Mouse (Mus musculus) layer of hippocampus, adult 2 months (tissue): ENCODE results near the gene Nr1h4. TPM values are rescaled to one million over a fixed set of nuclear protein-coding genes. Genes with fewer than 3 reads are reported as not detected.

ENCODE experiments used
- DNase-seq, 2 experiments: peaks; one replicate each; pipeline ENCODE4 v3.0.0; 2022; ENCODE audit warnings: low spot score in 2 of 2
- H3K27ac ChIP-seq: fragments of 200-600 bp; 2 replicates; pipeline ENCODE4 v1.8.1; 2022
- H3K4me3 ChIP-seq: fragments of 200-600 bp; 2 replicates; pipeline ENCODE4 v1.8.1; 2022; ENCODE audit warnings: mild to moderate bottlenecking
- CTCF ChIP-seq: fragments of 200-600 bp; conservative IDR thresholded peaks from 2 replicates; pipeline ENCODE4 v1.8.1; 2022; ENCODE audit warnings: antibody characterized with exemption, mild to moderate bottlenecking, moderate library complexity
- total RNA-seq, 2 experiments: library from RNA; stranded (reverse); gene quantifications; 2 replicates each; pipeline ENCODE4 v1.2.3; 2021

Gene Nr1h4
- total RNA-seq, 2 experiments from 2014 or later: 0.25 TPM; not detected in 1

DNA sequence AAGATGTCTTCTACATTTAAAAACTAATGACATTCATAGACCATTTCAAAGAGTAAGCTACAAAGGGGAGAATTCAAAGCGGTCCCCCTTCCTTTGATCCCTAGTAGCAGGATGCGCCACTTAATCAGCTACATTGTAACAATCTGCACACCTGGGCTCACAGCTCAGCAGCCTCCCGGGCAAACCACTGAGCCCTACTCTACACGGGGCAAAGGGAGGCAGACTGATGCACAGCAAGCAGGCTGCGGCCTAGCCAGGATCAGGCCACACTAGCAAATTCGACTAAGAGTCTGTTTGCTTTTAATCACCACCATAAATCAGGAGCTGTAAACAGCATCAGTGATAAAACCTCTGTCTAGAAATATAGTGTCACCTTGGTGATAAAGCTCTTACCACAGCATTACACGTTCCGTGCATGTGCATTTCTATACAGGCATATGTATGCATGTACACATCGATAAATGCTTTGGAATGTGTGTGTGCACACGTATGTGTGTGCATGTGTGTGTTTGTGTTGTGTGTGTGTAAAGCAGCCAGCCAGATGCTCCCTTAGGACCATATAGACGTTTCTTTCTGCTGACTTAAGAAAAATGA lies 108.5 kb downstream of the Nr1h4 start:
- no peak for TF ChIP-seq CTCF
- no peak for DNase-seq
- no peak overlapping the region for H3K4me3 ChIP-seq
- H3K27ac ChIP-seq: no peak overlapping the region

DNA sequence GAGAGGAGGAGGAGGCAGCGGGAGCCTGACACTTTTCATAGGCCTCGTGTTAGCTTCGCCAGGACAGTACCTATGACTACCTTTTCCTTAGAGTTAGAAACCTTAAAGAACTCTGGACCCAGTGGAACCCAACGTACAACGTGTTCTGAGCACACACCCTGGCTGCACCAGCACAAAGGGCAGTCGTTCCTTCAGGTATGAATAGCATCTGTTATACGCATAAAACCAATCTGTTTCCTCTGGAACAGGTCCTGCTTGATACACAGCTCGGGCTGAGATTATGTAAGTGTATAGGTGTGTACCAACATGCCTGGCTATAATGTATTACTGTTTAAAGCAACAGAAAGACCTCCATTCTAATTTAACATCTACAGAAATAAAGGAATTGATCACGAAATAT lies 109.2 kb downstream of the Nr1h4 start:
- H3K4me3 ChIP-seq: no peak overlapping the region
- no peak overlapping the region for H3K27ac ChIP-seq
- no peak for TF ChIP-seq CTCF
- DNase-seq: no peak

DNA sequence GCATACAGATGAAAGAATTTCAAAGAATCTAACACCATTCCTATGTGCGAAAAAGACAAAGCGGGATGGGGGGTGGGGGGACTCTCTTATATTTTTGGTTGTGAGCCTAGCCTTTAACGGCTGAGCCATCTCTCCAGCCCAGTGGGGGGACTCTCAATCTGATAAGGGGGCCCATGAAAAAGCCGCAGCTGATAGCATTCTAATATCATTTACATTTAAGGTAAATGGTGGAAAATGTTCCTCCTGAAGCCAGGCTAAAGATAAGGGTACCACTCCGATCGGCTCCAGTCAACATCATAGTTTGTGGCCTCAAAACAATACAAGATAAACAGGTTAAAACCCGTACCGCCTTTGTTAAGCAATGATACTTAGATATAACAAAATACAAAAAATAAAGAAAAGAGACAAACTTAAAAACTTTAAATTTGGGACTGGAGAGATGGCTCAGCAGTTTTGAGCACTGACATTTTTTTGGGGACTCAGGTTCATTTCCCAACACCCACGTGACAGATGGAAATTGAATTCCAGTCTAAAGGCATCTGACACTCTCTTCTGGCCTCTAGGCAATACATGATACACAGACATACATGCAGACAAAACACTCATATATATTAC lies 110.1 kb downstream of the Nr1h4 start:
- TF ChIP-seq CTCF: no peak
- no peak for DNase-seq
- no peak overlapping the region for H3K27ac ChIP-seq
- no peak overlapping the region for H3K4me3 ChIP-seq

DNA sequence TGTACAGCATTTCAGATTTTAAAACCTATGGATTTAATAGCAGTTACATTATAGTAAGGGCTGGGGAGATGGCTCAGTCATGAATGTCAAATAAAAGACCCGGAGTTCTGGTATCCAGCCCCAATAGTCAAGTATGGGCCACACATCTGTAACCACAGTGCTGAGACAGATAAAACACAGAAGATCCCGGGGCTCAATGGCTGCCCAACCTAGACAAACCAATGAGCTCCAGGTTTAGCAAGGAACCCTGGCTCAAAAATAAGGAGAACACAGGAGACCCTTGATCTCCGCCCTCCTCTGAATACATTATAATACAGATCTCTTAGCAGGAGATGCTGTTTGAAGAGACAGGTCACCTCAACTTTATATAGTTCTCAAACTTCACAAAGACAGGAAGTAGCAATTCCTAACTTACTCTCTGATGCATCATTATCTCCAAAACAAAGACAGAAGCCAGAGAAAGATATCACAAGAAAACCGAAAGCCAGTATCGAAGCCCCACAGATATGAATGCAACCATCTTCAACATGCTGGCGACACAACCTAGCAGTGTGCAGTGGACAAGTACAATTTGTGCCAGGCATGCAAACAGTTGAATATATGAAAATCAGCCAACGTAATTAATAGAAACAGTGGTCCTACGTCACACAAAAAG lies 110.8 kb downstream of the Nr1h4 start:
- no peak overlapping the region for H3K27ac ChIP-seq
- TF ChIP-seq CTCF: no peak
- H3K4me3 ChIP-seq: no peak overlapping the region
- no peak for DNase-seq

DNA sequence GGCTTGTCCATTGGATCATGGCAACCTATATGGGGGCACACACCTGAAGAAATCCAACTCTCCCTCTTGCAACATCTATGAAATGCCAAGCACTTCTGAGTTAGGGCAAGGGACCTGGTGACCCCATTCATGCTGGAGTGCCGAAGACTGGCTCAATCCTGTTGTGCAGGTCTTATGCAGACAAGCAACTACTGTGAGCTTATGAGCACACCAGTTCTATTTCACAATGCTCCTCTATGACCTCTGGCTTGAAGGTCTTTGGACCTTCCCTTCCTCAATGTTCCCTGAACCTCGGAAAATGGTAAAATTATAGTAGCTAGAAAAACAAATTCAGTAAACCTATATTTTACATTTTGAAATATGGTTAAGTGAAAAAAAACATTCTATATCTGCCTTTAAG lies 115.4 kb downstream of the Nr1h4 start:
- H3K4me3 ChIP-seq: no peak overlapping the region
- no peak for TF ChIP-seq CTCF
- no peak for DNase-seq
- no peak overlapping the region for H3K27ac ChIP-seq

DNA sequence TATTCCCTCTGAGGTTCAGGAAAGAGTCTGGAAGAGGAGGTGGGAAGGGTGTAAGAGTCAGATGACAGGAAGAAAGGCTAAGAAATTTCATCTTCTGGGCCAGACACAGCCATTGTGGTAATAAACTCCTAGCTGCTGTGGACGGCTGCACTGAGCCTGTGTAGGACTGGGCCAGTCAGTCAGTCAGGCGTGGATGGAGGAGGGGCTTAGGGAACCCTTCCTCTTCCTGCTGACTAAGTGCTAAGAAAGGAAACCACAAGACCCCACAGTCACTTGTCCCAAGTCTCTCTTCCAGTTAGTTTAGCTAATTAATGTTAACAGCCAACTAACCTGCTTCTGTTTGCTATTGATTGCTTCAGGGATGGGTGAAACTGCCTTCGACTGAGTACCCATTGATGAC lies 117.9 kb downstream of the Nr1h4 start:
- TF ChIP-seq CTCF: no peak
- no peak for DNase-seq
- no peak overlapping the region for H3K27ac ChIP-seq
- H3K4me3 ChIP-seq: no peak overlapping the region

DNA sequence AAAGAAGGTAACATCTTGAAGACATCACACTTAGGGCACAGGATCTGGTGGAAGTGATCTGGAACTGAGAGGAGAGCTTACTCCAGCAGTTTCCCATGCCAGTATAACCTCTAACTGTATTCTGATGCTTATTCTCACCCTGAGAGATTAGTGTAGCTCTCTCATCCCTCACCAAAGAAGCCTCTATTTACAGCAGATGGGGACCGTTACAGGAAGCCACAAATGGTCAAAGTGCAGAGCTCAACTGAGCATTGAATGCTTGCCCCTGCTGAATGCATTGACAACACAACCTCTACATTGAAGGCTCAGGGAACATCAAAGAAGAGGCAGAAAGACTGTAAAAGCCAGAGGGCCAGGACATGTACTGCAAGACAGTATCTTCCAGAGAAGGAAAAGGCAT lies 125.8 kb downstream of the Nr1h4 start:
- no peak for TF ChIP-seq CTCF
- no peak for DNase-seq
- no peak overlapping the region for H3K4me3 ChIP-seq
- no peak overlapping the region for H3K27ac ChIP-seq

DNA sequence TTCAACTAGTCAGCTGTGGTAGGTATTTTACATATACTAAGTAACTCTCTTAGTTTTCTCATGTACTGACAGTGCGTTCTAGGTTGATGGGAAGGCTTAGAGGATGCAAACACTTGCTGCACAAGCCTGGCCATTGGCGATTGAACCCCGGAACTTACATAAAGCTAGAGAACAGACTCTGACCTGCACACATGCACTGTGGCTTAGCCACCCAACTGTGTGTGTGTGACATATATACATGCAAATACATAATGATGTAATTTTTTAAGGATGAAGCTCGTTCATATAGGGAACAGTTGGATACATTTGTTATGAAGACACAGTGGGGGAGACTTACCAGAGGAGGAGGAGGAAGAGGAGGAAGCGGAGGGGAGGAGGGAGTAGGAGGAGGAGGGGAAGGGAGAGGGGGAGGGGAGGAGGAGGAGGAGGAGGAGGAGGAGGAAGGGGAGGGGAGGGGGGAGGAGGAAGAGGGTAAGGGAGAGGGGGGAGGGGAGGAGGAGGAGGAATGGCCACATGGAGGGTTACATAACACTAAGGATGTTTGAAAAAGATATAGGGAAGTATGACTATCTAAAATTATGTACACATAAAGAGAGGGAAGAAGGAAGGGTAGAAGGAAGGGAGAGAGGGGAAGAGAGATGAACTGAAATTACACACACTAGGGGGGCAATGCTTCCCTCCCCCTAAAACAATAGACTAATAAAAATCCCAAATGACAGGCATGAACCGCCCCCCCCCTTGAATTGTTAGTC lies 126.5 kb downstream of the Nr1h4 start:
- H3K4me3 ChIP-seq: no peak overlapping the region
- no peak overlapping the region for H3K27ac ChIP-seq
- no peak for DNase-seq
- no peak for TF ChIP-seq CTCF

DNA sequence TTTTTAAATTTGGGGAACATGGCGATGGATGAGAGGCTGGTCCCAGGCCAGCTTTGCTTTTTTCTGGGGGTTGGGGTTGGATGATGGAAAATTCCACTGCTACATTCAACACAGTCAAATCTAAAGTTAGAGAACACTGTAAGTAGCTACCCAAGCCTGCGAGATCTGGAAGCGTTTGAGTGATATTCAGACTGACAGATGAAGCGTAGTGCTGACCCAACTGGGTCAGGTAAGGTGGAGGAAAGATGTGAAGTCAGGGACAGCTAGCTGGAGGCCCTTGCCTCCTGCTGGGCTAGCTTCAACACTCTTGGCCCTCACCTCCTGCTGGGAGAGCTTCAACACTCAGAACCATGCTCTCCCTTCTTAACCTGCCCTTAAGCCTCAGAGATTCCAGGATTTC lies 128.4 kb downstream of the Nr1h4 start:
- no peak for TF ChIP-seq CTCF
- Histone ChIP-seq H3K27ac (no peak overlapping the region), H3K4me3 (no peak overlapping the region)

More for the DNA sequence above, 128.4 kb downstream of the Nr1h4 start:
- DNase-seq: no peak

Other genes starting within 250 kb of the Nr1h4 start
- gene Ano4, start 188.8 kb downstream of the Nr1h4 start, total RNA-seq: 10 to 100 TPM; 17.5 to 19.7 TPM
- 1 to 10 TPM; 1.9 to 2.0 TPM for gene Gas2l3, start 89.6 kb downstream of the Nr1h4 start, total RNA-seq
- 1 to 10 TPM; 3.1 to 3.5 TPM for gene Slc17a8, start 87.7 kb upstream of the Nr1h4 start, total RNA-seq
- 10 to 100 TPM; 25.2 to 28.4 TPM for gene Scyl2, start 152.7 kb upstream of the Nr1h4 start, total RNA-seq
- 10 to 100 TPM; 24.8 to 25.5 TPM for gene Actr6, start 198.7 kb upstream of the Nr1h4 start, total RNA-seq
- 10 to 100 TPM; 72.6 to 81.6 TPM for gene Uhrf1bp1l, start 211.4 kb upstream of the Nr1h4 start, total RNA-seq